Mouse (Mus musculus): ENCODE measurements around the gene Twf1.
A peak's percentile ranks its signal among the peaks of the same experiment; 100 is the strongest.

The Twf1 gene

GRCm38 (mm10) chr15:94574566-94575268 lies 15.0 kb downstream of the Twf1 start:
- no peak for DNase-seq (ENCODE audit: low read depth, low spot score)

GRCm38 (mm10) chr15:94572746-94573145 lies 16.9 kb downstream of the Twf1 start:
- DNase-seq (ENCODE audit: low read depth, low spot score), result no peak

- no peak for DNase-seq (ENCODE audit: low read depth, low spot score)
Observed at GRCm38 (mm10) chr15:94571501-94571900, 18.2 kb downstream of the Twf1 start.

- DNase-seq (ENCODE audit: low read depth, low spot score), result no peak
Observed at GRCm38 (mm10) chr15:94568496-94569182, 21.1 kb downstream of the Twf1 start.

GRCm38 (mm10) chr15:94565854-94566253 lies 23.8 kb downstream of the Twf1 start:
- DNase-seq (ENCODE audit: low read depth, low spot score), result peak; percentile 65

- peak; percentile 56 for DNase-seq (ENCODE audit: low read depth, low spot score)
Observed at GRCm38 (mm10) chr15:94564909-94565308, 24.8 kb downstream of the Twf1 start.

- peak; percentile 32 for DNase-seq (ENCODE audit: low read depth, low spot score)
Observed at GRCm38 (mm10) chr15:94558895-94559656, 30.6 kb downstream of the Twf1 start.

- DNase-seq (ENCODE audit: low read depth, low spot score), result peak; percentile 94
Observed at GRCm38 (mm10) chr15:94557442-94557841, 32.2 kb downstream of the Twf1 start.

- DNase-seq (ENCODE audit: low read depth, low spot score), result no peak
Observed at GRCm38 (mm10) chr15:94553536-94553935, 36.2 kb downstream of the Twf1 start.

GRCm38 (mm10) chr15:94544844-94545243 lies 44.8 kb downstream of the Twf1 start:
- no peak for DNase-seq (ENCODE audit: low read depth, low spot score)

- peak; percentile 16 for DNase-seq (ENCODE audit: low read depth, low spot score)
Observed at GRCm38 (mm10) chr15:94544052-94544636, 45.5 kb downstream of the Twf1 start.

- peak; percentile 97 for DNase-seq (ENCODE audit: low read depth, low spot score)
Observed at GRCm38 (mm10) chr15:94543409-94544051, 46.2 kb downstream of the Twf1 start, which contains the start of the genes Pus7l and Irak4. TSS of gene Pus7l (minus strand) at chr15:94543547. TSS of gene Irak4 (plus strand) at chr15:94543643.

- no peak for DNase-seq (ENCODE audit: low read depth, low spot score)
Observed at GRCm38 (mm10) chr15:94542567-94543408, 46.9 kb downstream of the Twf1 start.

- DNase-seq (ENCODE audit: low read depth, low spot score), result no peak
Observed at GRCm38 (mm10) chr15:94539296-94539695, 50.4 kb downstream of the Twf1 start.

- no peak for DNase-seq (ENCODE audit: low read depth, low spot score)
Observed at GRCm38 (mm10) chr15:94535521-94535920, 54.2 kb downstream of the Twf1 start.

- no peak for DNase-seq (ENCODE audit: low read depth, low spot score)
Observed at GRCm38 (mm10) chr15:94532956-94533355, 56.7 kb downstream of the Twf1 start.

GRCm38 (mm10) chr15:94532306-94532705 lies 57.4 kb downstream of the Twf1 start:
- DNase-seq (ENCODE audit: low read depth, low spot score), result no peak

- DNase-seq (ENCODE audit: low read depth, low spot score), result no peak
Observed at GRCm38 (mm10) chr15:94530519-94530918, 59.2 kb downstream of the Twf1 start.
